Mouse (Mus musculus) heart, postnatal 0 days (tissue): ENCODE results near the gene Jmjd7.

Experiments used
- CTCF ChIP-seq: IDR thresholded peaks from 2 replicates; pipeline ENCODE4 v1.5.1; 2016; ENCODE audit warnings: antibody characterized with exemption, control low read depth, low read depth
- EP300 ChIP-seq: IDR thresholded peaks from 2 replicates; pipeline ENCODE4 v1.6.1; 2016; ENCODE audit warnings: antibody characterized with exemption, low read depth

GRCm38 (mm10) chr2:119980343-119980986 lies 46.8 kb upstream of the Jmjd7 start:
- TF ChIP-seq EP300 (no peak), CTCF (no peak)
